Mouse (Mus musculus) adrenal gland, postnatal 25 days (tissue): ENCODE results near the gene Fgfr2. TPM values are rescaled to one million over a fixed set of nuclear protein-coding genes. Genes with fewer than 3 reads are reported as not detected.
A peak's percentile ranks its signal among the peaks of the same experiment; 100 is the strongest.

Experiments used
- DNase-seq: peaks from one replicate; pipeline ENCODE4 v3.0.0; 2021; ENCODE audit warnings: mixed read lengths
- total RNA-seq: library from RNA; stranded (reverse); gene quantifications from 2 replicates; pipeline ENCODE4 v1.2.3, GENCODE M21; 2021

Gene Fgfr2
- total RNA-seq, 1 experiment from 2014 or later = 186 TPM

- no peak for DNase-seq
These were observed 2911.7 kb downstream of the Fgfr2 start for GRCm38 (mm10) chr7:130211411-130211810.

GRCm38 (mm10) chr7:130208601-130209000, 2914.5 kb downstream of the Fgfr2 start:
- no peak for DNase-seq

- DNase-seq = no peak
These were observed 2917.0 kb downstream of the Fgfr2 start for GRCm38 (mm10) chr7:130206181-130206582.

GRCm38 (mm10) chr7:130205140-130205539, 2918.0 kb downstream of the Fgfr2 start:
- no peak for DNase-seq

- no peak for DNase-seq
These were observed 2922.1 kb downstream of the Fgfr2 start for GRCm38 (mm10) chr7:130201020-130201419.

GRCm38 (mm10) chr7:130199951-130200350, 2923.2 kb downstream of the Fgfr2 start:
- no peak for DNase-seq

- DNase-seq = peak; percentile 85
These were observed 2923.8 kb downstream of the Fgfr2 start for GRCm38 (mm10) chr7:130199317-130199716.

GRCm38 (mm10) chr7:130195081-130195480, 2928.1 kb downstream of the Fgfr2 start:
- no peak for DNase-seq

GRCm38 (mm10) chr7:130190329-130190975, 2932.7 kb downstream of the Fgfr2 start:
- DNase-seq = no peak

GRCm38 (mm10) chr7:130189901-130190300, 2933.2 kb downstream of the Fgfr2 start:
- no peak for DNase-seq

- DNase-seq = no peak
These were observed 2935.0 kb downstream of the Fgfr2 start for GRCm38 (mm10) chr7:130188108-130188507.

GRCm38 (mm10) chr7:130184864-130185263, 2938.3 kb downstream of the Fgfr2 start:
- no peak for DNase-seq

GRCm38 (mm10) chr7:130183960-130184359, 2939.2 kb downstream of the Fgfr2 start:
- no peak for DNase-seq

GRCm38 (mm10) chr7:130182551-130182950, 2940.6 kb downstream of the Fgfr2 start:
- no peak for DNase-seq

GRCm38 (mm10) chr7:130178991-130179390, 2944.2 kb downstream of the Fgfr2 start:
- DNase-seq = no peak

GRCm38 (mm10) chr7:130177009-130177408, 2946.1 kb downstream of the Fgfr2 start:
- DNase-seq = no peak

- DNase-seq = peak; percentile 21
These were observed 2948.6 kb downstream of the Fgfr2 start for GRCm38 (mm10) chr7:130174525-130174924.

GRCm38 (mm10) chr7:130173914-130174313, 2949.2 kb downstream of the Fgfr2 start:
- DNase-seq = peak; percentile 78

- DNase-seq = no peak
These were observed 2953.0 kb downstream of the Fgfr2 start for GRCm38 (mm10) chr7:130170144-130170543.

- no peak for DNase-seq
These were observed 2954.9 kb downstream of the Fgfr2 start for GRCm38 (mm10) chr7:130168296-130168695.

- no peak for DNase-seq
These were observed 2955.9 kb downstream of the Fgfr2 start for GRCm38 (mm10) chr7:130167261-130167660.

- no peak for DNase-seq
These were observed 2957.0 kb downstream of the Fgfr2 start for GRCm38 (mm10) chr7:130166190-130166589.

- DNase-seq = no peak
These were observed 2957.7 kb downstream of the Fgfr2 start for GRCm38 (mm10) chr7:130165408-130165807.

- no peak for DNase-seq
These were observed 2960.4 kb downstream of the Fgfr2 start for GRCm38 (mm10) chr7:130162718-130163117.

- DNase-seq = no peak
These were observed 2961.6 kb downstream of the Fgfr2 start for GRCm38 (mm10) chr7:130161581-130161980.
